Mouse (Mus musculus) retina, postnatal 7 days (tissue): ENCODE results near the gene Krtap19-9b.

Experiments
- DNase-seq: peaks from one replicate; pipeline ENCODE4 v3.0.0-alpha.2; 2012; ENCODE audit warnings: low read depth, low spot score

The Krtap19-9b gene

GRCm38 (mm10) chr16:88932165-88932564 is at the start of gene Krtap19-9b:
TSS of gene Krtap19-9b (minus strand) at chr16:88932265.
- no peak for DNase-seq

GRCm38 (mm10) chr16:88962773-88963172 is 30.7 kb upstream of the Krtap19-9b start, which contains the start of gene Krtap16-3:
TSS of gene Krtap16-3 (minus strand) at chr16:88962873.
- DNase-seq: no peak

DNA sequence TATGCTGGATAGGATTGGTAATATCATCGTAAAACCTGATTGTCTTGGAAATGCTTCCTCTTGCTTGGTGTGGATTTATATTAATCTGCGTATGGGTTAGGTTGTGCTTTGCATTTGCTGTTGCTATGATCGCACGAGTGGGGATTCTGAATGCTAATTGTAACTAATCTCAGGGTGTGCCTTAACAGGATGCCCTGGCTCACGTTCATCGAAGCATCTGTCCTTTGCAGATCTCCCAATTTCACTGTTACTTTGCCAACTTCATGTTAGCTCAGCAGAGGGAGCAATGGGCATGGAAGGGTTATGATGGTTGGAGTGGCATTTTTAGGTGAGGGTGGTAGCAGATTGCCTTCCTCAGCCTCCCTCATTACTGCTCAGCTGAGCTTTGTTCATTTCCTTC is 9.0 kb upstream of the Krtap19-9b start:
- DNase-seq: no peak

GRCm38 (mm10) chr16:88938252-88938651 is 6.2 kb upstream of the Krtap19-9b start:
- DNase-seq: no peak

DNA sequence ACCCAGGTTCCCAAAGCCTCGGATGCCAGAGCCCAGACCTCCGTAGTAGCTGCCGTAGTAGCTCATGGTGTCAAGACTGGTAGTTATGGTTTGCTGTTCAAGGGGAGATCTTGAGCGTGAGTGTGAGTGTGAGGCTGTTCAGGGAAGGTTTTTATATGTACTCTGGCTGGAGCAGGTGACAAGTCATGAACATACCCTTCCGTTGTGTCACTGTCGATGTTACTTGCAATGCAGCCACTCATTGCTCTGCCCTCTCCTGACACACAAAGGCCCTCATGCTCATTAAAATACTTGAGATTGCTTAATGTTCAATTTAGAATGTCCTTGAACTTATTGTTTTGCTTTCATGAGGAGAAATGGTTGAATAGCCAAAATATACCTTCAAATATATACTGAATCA is 35.7 kb downstream of the Krtap19-9b start, which contains the start of gene Krtap19-5:
Gene Krtap19-5 (minus strand): TSS at position 101 of the 400 bp plus-strand sequence.
- no peak for DNase-seq

- no peak for DNase-seq
These were observed 45.2 kb downstream of the Krtap19-9b start for GRCm38 (mm10) chr16:88886870-88887269.

- no peak for DNase-seq
These were observed 47.1 kb downstream of the Krtap19-9b start, which contains the start of gene Krtap19-4 for GRCm38 (mm10) chr16:88884989-88885388. TSS of gene Krtap19-4 (minus strand) at chr16:88885089.
